Mouse (Mus musculus) spleen, postnatal 14 days (tissue): ENCODE data around the gene Hoxd1.

Experiments used
- DNase-seq, 2 experiments: peaks; one replicate each; pipeline ENCODE4 v3.0.0; 2021 to 2022; ENCODE audit warnings: low spot score in 2 of 2

The Hoxd1 gene

GRCm38 (mm10) chr2:74762522-74763244 lies at the start of gene Hoxd1:
Hoxd1 (plus strand) TSS chr2:74762980.
- DNase-seq = no peak

GRCm38 (mm10) chr2:74713239-74714150 lies 49.3 kb upstream of the Hoxd1 start:
- DNase-seq = no peak

GRCm38 (mm10) chr2:74714156-74714789 lies 48.5 kb upstream of the Hoxd1 start:
- DNase-seq = no peak

DNA sequence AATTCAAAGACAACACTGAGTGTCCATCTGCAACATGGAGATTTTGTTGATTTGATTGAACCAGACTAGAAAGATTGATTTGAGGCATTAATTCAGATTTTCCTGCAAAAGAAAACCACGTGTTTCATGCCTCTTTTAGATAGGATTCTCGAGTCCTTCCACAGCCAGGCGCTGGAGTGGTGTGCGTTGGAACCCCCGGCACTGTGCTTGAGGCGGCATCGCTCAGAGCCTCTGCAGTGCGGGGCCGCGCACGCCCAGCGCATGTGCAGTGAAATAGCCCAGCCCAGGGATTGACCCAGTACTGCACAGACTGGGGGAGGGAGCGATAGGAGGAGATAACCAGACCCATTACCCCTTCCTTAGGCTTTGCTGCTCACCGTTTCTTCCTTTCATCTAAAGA lies 47.9 kb upstream of the Hoxd1 start:
- no peak for DNase-seq

DNA sequence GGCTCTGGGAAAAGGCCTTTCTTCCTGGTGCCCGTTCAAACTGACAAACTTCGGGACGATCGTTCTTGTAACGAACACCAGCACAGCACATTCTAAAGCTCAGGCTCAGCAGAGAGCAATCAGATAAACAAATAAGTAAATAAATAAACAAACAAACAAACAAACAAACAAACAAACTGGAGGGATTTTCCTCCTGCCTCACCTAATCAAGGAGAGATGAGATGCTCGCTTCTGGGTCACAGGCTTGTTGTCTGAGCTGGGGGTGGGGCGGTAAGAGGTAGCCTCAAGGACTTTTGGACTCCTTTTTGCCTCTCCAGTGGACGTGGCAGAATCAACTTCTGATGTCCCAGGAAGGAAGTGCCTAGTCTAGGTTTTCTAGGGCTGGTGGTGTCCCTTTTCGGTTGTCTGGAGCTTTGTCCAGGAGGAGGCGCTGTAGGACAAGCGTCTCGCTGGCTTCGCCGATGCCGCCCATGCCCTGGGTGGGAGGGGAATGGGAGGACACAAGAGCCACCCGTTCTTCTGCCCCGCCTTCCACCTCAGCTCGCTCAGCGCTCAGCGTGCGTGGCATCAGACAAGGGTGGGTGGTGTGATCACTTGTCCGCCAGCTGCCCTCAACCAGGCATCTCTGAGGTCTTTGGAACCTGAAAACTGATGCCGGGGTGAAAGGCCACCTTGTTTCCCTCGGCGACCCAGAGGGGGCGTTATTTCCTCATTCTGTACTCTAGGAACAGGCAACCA lies 47.1 kb upstream of the Hoxd1 start:
- peak in 1 of 2 experiments; percentile 49 for DNase-seq

- DNase-seq = no peak
Observed at GRCm38 (mm10) chr2:74720384-74720783, 42.4 kb upstream of the Hoxd1 start.

GRCm38 (mm10) chr2:74720955-74721491 lies 41.8 kb upstream of the Hoxd1 start:
- no peak for DNase-seq

DNA sequence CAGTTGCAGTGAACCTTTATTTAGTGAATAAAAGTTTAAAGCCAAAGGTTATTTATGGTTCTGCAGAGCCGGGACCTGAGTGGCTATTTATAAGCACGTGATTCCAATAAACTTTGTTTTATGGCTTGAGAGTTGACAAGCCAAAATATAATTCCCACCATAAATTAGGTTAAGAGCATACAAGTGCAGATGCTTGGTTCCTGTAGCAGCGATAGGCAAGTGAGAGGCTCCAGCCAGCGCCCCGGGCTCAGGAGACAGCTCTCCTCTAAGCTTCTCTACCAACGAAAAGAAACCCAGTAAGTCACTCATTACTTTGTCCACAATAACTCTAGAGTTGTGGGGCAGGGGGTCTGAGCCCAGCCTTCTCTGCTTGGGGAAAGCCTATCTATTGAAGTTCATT lies 40.9 kb upstream of the Hoxd1 start:
- no peak for DNase-seq

DNA sequence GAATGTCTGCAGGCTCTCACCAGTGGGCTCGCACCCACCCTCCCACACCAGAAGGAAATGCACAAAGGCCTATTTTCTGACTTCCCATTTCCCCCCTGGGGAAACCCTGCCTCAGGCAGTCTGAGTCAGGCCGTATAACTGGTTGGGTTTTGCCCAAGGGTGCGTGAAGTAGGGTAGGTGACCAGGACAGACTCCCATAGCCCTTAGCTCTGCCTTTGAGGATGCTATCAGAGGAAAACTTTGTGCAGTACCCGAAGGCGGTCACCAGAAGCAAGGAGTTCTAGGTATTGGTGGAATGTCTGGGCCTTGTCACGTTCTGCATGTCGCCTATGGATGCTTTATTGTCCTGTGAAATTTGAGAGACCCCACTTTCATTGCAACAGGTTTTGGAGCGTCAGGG lies 39.8 kb upstream of the Hoxd1 start:
- DNase-seq = no peak

- no peak for DNase-seq
Observed at GRCm38 (mm10) chr2:74724244-74725015, 38.4 kb upstream of the Hoxd1 start.

DNA sequence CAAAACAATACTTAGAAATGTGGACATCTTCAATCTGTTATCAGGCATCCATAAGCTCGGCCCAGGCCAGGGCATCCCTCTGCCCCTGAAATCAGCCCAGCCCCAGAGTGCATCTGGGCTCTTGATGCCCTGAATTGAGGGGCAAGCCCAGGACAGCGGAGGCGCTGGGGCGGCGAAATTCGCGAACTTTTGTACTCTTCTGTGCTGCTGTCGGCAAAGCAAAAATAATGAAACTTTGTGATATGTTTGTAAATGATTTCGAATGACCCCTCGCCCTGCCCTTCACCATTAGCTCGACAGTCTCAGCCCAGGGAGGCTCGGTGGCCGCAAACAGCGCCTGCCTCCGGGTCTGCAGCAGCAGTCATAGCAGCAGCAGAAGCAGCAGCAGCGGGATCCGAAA lies 37.6 kb upstream of the Hoxd1 start:
- no peak for DNase-seq

DNA sequence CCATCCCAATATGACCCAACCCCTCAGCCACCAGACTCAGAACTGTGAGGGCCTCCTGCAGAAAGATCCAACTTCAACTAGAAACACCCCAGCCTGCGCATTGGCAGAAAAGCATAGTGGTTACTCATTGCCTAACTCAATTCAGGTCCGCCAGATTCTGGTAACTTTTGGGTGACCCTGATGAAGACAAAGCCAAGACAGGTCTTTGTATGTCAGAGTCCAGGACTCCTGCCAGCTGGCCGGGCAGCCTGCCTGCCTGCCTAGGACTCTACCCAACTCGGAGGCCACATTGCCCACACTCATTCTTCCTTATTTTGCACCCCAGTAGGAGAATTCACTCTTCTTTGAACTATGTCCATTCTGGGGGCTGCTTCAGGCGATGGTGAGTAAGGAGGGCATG lies 36.2 kb upstream of the Hoxd1 start, which contains the start of gene Gm28230:
Gene Gm28230, plus strand, starts transcription at position 178 of the 400 bp plus-strand sequence.
- DNase-seq = no peak

DNA sequence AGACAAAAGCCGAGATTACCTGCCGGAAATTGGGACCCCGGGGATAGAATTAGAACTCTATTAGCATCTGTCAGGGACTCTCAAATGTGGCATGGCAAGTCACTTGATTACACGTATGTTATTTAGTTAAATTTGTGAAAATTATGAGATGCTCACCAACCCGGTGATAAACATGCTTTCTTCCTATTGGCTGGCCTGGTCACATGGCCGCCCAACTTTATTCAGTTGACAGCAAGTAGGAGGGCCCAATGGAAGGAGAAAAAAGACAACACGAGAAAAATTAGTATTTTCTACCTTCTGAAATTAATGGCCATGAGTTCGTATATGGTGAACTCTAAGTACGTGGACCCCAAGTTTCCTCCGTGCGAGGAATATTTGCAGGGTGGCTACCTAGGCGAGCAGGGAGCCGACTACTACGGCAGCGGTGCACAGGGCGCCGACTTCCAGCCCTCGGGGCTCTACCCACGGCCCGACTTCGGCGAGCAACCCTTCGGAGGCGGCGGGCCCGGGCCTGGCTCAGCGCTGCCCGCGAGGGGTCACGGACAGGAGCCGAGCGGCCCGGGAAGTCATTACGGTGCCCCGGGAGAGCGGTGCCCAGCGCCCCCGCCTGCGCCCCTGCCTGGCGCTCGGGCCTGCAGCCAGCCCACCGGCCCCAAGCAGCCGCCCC lies 35.7 kb upstream of the Hoxd1 start:
- DNase-seq = no peak

DNA sequence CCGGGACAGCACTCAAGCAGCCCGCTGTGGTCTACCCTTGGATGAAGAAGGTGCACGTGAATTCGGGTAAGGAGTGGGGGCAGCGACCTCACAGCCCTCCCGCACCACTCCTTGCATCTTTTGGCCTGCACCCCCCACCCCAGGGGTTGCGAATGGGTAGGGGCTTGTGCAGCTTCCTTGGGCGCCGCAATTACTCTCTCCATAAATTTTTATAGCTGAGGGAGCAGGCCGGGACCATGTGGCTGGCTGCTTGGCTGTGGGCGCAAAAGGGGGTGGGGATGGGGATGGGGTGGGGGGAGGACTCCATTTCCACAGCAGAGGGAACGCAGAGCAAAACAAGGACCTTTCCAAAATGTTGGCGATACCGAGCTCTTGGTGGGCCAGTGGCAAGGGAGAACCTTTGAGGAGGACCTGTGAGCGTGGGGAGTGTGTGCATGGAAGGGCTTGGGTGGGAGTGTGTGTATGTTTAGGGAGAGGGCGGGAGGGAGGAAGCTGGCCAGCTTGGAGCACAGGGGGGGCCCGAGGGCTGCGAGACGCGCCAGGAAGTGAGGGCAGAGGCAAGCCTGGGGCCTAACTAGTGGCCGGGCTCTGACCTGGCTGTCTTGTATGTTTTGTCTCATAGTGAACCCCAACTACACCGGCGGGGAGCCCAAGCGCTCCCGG lies 35.0 kb upstream of the Hoxd1 start:
- DNase-seq = no peak

DNA sequence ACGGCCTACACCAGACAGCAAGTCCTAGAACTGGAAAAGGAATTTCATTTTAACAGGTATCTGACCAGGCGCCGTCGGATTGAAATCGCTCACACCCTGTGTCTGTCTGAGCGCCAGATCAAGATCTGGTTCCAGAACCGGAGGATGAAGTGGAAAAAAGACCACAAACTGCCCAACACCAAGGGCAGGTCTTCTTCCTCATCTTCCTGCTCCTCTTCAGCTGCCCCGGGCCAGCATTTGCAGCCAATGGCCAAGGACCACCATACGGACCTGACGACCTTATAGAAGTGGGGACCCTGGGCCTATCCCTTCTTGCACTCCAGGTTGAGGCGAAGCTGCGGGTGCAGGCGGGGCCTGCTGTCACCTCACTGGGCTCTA lies 34.5 kb upstream of the Hoxd1 start:
- no peak for DNase-seq

DNA sequence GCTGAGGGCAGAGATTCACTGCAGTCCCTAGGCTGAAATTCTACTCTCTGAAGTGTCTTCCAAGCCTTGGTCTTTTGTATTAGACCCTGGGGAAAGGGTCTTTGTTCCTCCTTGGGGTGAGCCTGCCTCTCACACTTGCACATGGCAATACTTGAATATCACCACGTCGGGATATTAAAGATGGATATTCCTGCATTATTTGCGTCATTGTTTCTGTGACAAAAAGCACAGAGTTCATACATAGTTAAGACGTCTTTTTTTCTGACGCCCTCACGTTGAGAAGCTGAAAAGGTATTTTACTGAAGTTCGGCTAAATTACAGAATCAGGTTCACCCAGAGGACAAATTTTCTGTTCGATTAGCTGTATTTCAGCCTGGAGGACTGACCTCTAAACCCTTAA lies 32.4 kb upstream of the Hoxd1 start:
- no peak for DNase-seq

- DNase-seq = no peak
Observed at GRCm38 (mm10) chr2:74731055-74731454, 31.7 kb upstream of the Hoxd1 start.

DNA sequence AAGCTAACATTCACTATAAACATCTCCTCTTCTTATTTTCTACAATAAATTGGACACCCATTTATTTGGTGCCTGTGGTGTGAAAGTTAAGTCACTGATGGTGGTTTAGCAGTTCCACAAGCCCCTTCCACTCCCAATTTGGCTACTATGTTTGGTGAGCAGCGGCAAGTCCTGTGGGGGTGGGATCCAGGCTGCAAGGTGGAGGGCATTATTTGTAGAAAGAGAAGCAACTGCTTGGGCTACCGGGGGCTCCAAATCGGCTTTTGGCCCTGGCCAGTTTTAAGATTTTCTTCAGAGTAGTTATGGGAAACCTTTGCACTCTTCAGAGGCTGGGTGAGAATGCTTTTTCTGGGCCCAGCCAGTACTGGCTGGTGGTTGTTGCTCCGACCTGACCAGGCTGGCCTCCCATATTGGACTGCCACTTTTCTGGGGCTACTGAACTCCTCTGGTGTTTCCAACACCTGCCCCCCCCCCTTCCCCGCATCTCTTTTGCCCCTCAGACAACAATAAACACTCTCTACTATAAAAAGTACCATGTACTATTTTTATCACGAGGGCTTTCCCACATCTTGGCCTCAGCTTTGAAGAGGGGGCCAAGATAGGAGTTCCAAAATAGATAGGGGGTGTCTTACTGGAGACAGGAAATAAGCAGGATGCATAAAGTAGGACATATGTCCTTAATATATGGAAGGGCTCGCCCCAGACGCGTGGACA lies 30.8 kb upstream of the Hoxd1 start:
- no peak for DNase-seq
